Mouse (Mus musculus): ENCODE measurements around the gene Aig1.

GRCm38 (mm10) chr10:13715584-13715983 is 153.2 kb downstream of the Aig1 start:
- TF ChIP-seq CTCF (IDR thresholded peaks at IDR 0.05) (no peak), POLR2A (IDR thresholded peaks at IDR 0.05; ENCODE audit: insufficient read depth, low read depth, low read length) (no peak), EP300 (IDR thresholded peaks at IDR 0.05; ENCODE audit: insufficient read depth, low read depth, low read length) (no peak)
